Mouse (Mus musculus): ENCODE results near the gene Dydc2.

- TF ChIP-seq CTCF (IDR thresholded peaks at IDR 0.05) (no peak), EP300 (IDR thresholded peaks at IDR 0.05) (no peak)
Observed at GRCm38 (mm10) chr14:41047402-41047801, 21.6 kb downstream of the Dydc2 start.

All from lung, postnatal 0 days (tissue).